Mouse (Mus musculus) CD4-positive, CD25-positive, alpha-beta regulatory T cell, adult 2 months (primary cell): ENCODE results near the gene Olfr1279.
"Not testable (repeated sequence)": the region's sequence is repeated elsewhere in the genome, so short reads cannot be mapped to it uniquely, and the experiment has no call there.

Experiments
- DNase-seq: peaks from one replicate; pipeline ENCODE4 v3.0.0-alpha.2; 2012; ENCODE audit warnings: low read depth, low spot score

Gene Olfr1279

DNA sequence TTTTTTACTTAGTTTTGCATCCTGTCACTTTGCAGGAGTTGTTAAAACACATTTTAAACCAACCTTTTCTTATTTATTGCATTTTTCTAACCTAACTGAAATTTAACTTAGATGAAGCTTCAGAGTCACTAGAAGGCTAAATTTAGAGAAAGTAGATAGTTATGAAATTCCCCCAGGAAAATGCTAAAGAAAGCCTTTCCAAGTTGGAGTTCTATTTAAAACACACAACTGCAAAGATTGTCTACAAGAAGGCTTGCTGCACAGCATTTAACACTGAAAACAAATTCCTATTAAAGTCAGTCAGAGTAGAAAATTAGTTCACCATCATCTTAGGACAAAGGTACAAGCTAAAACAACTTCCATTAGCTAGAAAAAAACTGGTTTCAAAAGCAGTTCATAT, at the start of gene Olfr1279:
Gene Olfr1279 (plus strand): TSS at position 262 of the 400 bp plus-strand sequence.
- no peak for DNase-seq

DNA sequence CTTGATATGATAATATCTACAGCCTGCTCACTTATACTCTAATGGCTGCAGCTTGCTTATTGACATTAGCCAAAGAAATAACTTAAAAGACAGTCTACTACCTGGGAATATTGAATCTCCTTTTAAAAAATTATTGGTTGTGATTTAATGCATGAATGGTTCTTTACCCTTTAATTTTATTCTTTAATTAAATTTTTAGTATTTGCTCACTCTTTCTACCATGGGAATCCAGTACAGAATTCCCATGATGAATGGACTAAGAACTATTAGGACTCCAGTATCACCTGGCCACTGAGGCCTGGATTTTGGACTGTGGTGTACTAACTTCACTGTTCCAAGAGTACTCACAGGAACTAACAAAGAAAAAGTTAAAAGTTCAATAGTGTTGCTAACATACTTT, 46.2 kb upstream of the Olfr1279 start, which contains the start of gene Olfr1276:
Gene Olfr1276 (plus strand): TSS at position 301 of the 400 bp plus-strand sequence.
- no peak for DNase-seq

DNA sequence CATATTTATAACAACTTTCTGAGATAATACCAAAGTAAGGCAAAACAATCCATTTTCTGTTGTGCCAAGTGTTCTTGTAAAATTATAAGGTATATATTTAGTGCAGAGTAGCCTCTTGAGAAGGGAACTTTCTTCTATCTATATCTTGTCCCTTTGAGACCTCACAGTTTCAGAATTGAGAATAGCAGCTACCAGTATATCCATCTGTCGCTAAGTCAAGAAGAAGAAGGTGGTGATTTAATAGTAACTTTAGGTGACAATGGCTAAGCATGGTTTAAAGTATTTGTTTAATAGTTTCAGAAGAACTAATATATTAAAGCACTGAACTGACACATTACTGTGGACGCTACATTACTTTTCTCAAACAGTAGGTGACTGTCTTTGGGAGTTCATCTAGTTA, 26.4 kb upstream of the Olfr1279 start, which contains the start of gene Olfr1277:
Gene Olfr1277 (minus strand): TSS at position 101 of the 400 bp plus-strand sequence.
- DNase-seq: no peak

DNA sequence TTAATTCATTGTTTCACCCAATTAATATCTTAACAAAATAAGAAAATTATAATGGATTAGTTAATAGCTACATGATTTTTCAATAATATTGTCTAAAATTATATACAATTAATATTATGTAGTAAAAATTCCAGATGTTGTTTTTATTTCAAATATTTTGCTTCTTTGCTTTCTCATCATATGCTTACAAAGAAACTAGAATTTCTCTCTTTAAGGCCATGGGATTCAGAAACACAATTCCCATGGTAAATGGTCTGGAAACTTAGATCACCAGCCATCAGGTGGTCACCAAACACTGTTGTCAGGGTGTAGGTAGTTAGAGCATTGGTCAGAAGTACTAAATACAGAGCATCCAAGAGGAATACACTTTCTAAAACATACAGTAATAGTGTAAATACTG, 10.6 kb upstream of the Olfr1279 start, which contains the start of gene Olfr1278:
Gene Olfr1278 (plus strand): TSS at position 301 of the 400 bp plus-strand sequence.
- no peak for DNase-seq

DNA sequence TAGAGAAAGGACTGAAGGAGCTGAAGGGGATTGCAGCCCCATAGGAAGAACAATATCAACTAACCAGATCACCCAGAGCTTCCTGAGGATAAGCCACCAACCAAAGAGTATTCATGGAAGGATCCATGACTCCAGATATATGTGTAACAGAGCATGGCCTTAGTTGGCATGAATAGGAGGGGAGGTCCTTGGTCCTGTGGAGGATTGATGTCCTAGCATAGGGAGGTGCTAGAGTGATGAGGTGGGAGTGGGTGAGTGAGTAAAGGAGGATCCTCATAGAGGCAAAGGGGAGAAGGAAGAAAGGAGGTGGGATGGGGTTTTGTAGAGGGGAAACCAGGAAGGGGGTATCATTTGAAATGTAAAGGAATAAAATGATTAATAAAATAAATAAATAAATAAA, 1.9 kb upstream of the Olfr1279 start:
- no peak for DNase-seq

DNA sequence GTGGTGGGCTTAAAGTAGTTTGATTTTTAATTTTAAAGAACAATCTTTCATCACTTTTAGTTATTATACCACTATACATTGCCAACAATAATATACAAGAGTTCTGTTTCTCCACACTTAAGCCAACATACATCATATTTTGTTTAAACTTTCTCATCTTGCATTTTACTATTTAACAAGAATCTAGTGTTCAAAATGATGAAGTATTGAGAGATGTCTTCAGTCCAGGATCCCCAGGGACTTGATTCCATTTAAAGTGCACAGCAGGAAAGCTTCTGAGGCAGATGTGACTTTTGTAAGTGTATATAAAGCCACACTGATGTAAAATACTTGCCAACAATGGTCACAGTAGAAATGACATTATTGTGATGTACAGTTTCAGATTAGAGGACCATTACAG, 13.3 kb downstream of the Olfr1279 start, which contains the start of gene Olfr1280:
Gene Olfr1280 (plus strand): TSS at position 301 of the 400 bp plus-strand sequence.
- DNase-seq: no peak

DNA sequence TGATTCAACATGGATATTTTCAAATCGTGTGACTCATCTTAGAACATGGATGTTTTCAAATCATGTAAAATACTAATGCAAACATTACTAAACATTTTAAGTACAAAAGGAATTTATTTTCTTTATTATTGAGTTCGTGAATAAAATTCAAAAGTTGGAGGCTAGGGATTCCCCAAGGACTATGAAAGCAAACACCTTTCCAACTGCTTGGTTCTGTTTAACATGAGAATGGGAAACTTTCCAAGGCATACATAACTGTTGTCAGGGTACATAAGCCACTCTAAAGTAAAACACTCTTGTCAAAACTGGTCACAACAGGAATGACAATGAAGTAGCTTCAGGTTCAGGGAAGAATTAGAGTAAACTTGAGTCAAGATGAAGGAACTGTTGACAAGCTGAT, 25.8 kb downstream of the Olfr1279 start, which contains the start of gene Olfr1281:
Gene Olfr1281 (plus strand): TSS at position 301 of the 400 bp plus-strand sequence.
- no peak for DNase-seq

DNA sequence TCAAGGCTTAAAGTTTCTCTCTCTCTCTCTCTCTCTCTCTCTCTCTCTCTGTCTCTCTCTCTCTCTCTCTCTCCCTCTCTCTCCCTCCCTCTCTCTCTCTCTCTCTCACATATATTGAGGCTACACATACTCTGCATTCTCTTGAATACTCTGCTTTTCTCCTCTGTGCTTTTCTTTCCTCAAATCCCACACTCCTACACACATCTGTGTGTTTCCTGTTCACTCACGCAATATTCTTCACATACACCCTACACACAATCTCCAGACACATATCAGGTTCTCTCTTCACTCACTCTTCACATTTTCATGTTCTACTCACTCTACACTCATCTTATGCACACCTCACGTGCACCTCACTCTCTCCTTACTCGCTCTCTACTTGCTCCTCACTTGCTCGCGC, 33.3 kb downstream of the Olfr1279 start:
- DNase-seq: not testable (repeated sequence)

DNA sequence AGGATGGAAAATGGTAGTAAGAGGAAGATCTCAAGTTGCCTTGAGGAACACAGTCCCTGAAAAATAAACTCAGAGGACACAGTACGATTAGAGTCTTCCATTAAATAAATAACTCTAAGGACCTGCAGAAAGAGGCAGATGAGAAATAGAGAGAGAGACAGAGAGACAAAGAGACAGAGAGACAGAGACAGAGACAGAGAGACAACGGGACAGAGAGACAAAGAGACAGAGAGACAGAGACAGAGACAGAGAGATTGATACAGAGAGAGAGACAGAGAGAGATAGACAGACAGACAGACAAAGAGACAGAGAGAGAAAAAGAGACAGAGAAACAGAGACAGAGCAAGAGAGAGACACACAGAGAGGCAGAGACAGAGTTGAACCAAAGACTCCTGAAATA, 35.5 kb downstream of the Olfr1279 start, which contains the start of gene Olfr1282:
Gene Olfr1282 (minus strand): TSS at position 101 of the 400 bp plus-strand sequence.
- DNase-seq: no peak
